Mouse (Mus musculus) midbrain, postnatal 0 days (tissue): Measurements from ENCODE around the gene Mgat4d. TPM values are rescaled to one million over a fixed set of nuclear protein-coding genes. Genes with fewer than 3 reads are reported as not detected.

Experiments used
- ATAC-seq: fragments of 200-750 bp; cut with Nextera tagmentation; 2 replicates; pipeline ENCODE4 v1.8.0; 2017; ENCODE audit warnings: moderate number of reproducible peaks, mild to moderate bottlenecking, moderate TSS enrichment, moderate library complexity; ENCODE audit not compliant: low FRiP score
- DNase-seq: peaks from one replicate; pipeline ENCODE4 v3.0.0-alpha.2; 2015; ENCODE audit warnings: low spot score
- H3K27ac ChIP-seq: fragments of 300-500 bp; sonication (generic); 2 replicates; pipeline ENCODE4 v1.5.1; 2014; ENCODE audit warnings: low read depth, mild to moderate bottlenecking, low read length, mixed read lengths
- H3K27me3 ChIP-seq: fragments of 300-500 bp; sonication (generic); 2 replicates; pipeline ENCODE4 v1.6.1; 2014; ENCODE audit warnings: low read length, control low read depth, mixed read lengths; ENCODE audit not compliant: insufficient read depth
- H3K36me3 ChIP-seq: fragments of 300-500 bp; sonication (generic); 2 replicates; pipeline ENCODE4 v1.6.1; 2014; ENCODE audit warnings: low read length, control low read depth, mixed read lengths; ENCODE audit not compliant: insufficient read depth
- H3K4me1 ChIP-seq: fragments of 300-500 bp; sonication (generic); 2 replicates; pipeline ENCODE4 v1.6.1; 2014; ENCODE audit warnings: mild to moderate bottlenecking, control low read depth, antibody characterized with exemption, low read length, mixed read lengths; ENCODE audit not compliant: insufficient read depth
- H3K4me2 ChIP-seq: fragments of 300-500 bp; sonication (generic); 2 replicates; pipeline ENCODE4 v1.6.1; 2014; ENCODE audit warnings: low read depth, mild to moderate bottlenecking, low read length, mixed read lengths; ENCODE audit not compliant: poor library complexity, severe bottlenecking
- H3K4me3 ChIP-seq: fragments of 300-500 bp; sonication (generic); 2 replicates; pipeline ENCODE4 v1.5.1; 2014; ENCODE audit warnings: low read depth, mild to moderate bottlenecking, low read length, moderate library complexity
- H3K9ac ChIP-seq: fragments of 300-500 bp; sonication (generic); replicated peaks from 2 replicates; pipeline ENCODE4 v1.6.1; 2014; ENCODE audit warnings: mild to moderate bottlenecking, low read length, moderate library complexity, mixed read lengths; ENCODE audit not compliant: poor library complexity, severe bottlenecking
- H3K9me3 ChIP-seq: fragments of 300-500 bp; sonication (generic); 2 replicates; pipeline ENCODE4 v1.6.1; 2016; ENCODE audit warnings: low read length, control low read depth
- CTCF ChIP-seq: IDR thresholded peaks from 2 replicates; pipeline ENCODE4 v1.5.1; 2016; ENCODE audit warnings: antibody characterized with exemption, mild to moderate bottlenecking
- WGBS: fragments of 180-500 bp; shearing (Covaris S2); extraction: QIAGEN DNeasy Blood & Tissue Kit; methylation state at CpG from one replicate; pipeline ENCODE4 v1.1.7; 2014; 5-methylcytosine and 5-hydroxymethylcytosine counted together
- polyA plus RNA-seq: library from polyadenylated mRNA; unstranded; fragments of >200 nt; fragmentation: Nextera tagmentation; extraction: Ambion mirVana; gene quantifications from 2 replicates; pipeline ENCODE4 v1.2.1, GENCODE M21; 2015
- total RNA-seq: library from RNA; depleted of rRNA; stranded (reverse); fragments of >200 nt; gene quantifications from 2 replicates; pipeline ENCODE4 v1.2.3, GENCODE M21; 2014

Gene Mgat4d
- total and polyA plus RNA-seq, 2 experiments from 2014 or later, result not detected

DNA sequence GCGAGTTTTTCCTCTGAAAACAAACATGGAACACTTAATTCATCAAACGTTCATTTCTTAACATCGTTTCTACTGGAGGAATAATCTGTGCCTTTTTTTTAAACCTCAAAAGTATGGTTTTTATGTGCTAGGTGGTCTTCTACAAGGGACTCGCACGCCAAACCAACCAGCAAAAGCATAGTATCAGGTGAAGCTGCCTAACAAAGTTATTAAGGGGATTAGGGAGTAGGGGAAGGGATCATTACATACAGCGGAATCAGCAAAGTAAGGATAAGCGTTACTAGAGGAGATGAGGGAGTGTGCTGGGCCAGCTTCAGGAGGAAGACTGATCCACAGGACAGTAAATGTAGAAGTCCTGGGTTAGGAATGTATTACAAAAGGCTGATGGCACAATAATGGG is 15.4 kb upstream of the Mgat4d start:
- ATAC-seq, result no peak

DNA sequence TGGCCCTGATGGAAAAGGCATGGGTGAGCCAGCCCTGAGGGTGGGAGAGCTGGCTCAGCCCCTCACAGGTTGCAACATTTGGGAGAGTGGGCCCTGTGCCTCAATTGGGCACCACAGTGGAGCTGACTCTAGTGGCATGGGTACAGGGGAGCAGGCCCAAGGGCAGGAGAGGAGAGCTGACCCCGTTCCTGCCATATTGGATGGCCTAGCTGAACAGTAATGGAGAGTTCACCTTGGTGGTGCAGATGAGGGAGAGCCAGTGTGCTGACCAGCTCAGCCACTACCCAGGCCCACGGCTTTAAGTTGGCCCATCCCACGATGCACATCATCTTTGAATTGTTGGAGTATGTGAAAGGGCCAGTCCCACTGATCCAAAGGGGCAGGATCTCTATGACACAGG is 6.2 kb upstream of the Mgat4d start:
- DNase-seq, result no peak
- 86% methylated on average over 3 of the region's 3 CpGs for WGBS
- no peak for TF ChIP-seq CTCF
- Histone ChIP-seq H3K4me1 (no peaks in the 10 kb centered on the region), H3K4me3 (no peak overlapping the region), H3K9ac (no peak overlapping the region), H3K27ac (no peak overlapping the region), H3K36me3 (no peaks in the 10 kb centered on the region), H3K9me3 (no peaks in the 10 kb centered on the region), H3K27me3 (no peaks in the 10 kb centered on the region), H3K4me2 (no peak overlapping the region)
- ATAC-seq, result no peak; the same call in 1 of the 2 replicates

More for the DNA sequence above, 15.4 kb upstream of the Mgat4d start:
- no peak for TF ChIP-seq CTCF
- Histone ChIP-seq H3K4me1 (peaks cover 2% of the 10 kb centered on the region; the same call in 1 of the 2 replicates), H3K27ac (no peak overlapping the region), H3K9me3 (no peaks in the 10 kb centered on the region), H3K9ac (no peak overlapping the region), H3K36me3 (0 out of 2 replicates have a peak, but pooled peaks cover 7% of the 10 kb centered on the region), H3K4me2 (peak overlapping the region; percentile 84), H3K4me3 (peak overlapping the region; percentile 82), H3K27me3 (no peaks in the 10 kb centered on the region)
- DNase-seq, result no peak
- 6% methylated on average over 7 of the region's 7 CpGs for WGBS

DNA sequence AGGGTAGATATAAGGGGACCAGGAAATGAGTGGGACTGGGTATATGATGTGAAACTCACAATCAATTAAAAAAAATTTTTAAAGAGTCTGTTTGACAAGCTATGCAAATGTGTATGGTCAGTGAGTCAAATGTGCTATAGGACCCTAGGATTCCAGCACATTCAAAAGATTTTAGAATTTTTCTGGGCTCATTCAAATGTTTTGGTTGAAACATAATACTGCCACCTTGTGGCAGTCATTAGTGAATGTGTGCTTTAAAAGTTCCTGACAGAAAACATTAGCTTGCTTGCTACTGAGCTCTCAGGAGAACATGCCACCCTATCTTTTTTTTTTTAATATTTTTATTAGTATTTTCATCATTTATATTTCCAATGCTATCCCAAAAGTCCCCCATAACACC is 5.6 kb upstream of the Mgat4d start:
- H3K27ac ChIP-seq, result no peak overlapping the region
- H3K4me3 ChIP-seq, result no peak overlapping the region
- H3K9ac ChIP-seq, result no peak overlapping the region
- no peaks in the 10 kb centered on the region for H3K9me3 ChIP-seq
- H3K36me3 ChIP-seq, result no peaks in the 10 kb centered on the region
- H3K4me1 ChIP-seq, result no peaks in the 10 kb centered on the region
- H3K4me2 ChIP-seq, result no peak overlapping the region
- no peak for ATAC-seq
- TF ChIP-seq CTCF, result peak; percentile 69
- no peaks in the 10 kb centered on the region for H3K27me3 ChIP-seq
- DNase-seq, result peak; percentile 67

DNA sequence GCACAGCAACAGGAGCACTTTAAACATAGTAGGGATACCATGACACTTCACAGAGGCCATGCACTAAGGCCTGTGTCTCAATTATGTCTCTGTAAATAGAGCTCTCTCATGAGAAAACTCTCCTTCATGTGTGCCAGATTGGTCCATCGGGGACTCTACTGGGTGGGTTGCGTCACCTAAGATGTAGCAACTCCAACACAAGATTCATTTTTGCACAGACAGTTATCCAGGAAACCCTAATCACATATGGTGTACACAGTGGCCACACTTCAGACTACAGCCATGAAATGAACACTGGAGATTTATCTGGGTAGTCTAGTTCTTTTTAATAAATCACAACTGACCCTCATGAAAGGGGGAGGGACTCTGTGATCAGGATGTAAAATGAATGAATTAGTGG is 3.0 kb downstream of the Mgat4d start:
- H3K27me3 ChIP-seq, result no peaks in the 10 kb centered on the region

DNA sequence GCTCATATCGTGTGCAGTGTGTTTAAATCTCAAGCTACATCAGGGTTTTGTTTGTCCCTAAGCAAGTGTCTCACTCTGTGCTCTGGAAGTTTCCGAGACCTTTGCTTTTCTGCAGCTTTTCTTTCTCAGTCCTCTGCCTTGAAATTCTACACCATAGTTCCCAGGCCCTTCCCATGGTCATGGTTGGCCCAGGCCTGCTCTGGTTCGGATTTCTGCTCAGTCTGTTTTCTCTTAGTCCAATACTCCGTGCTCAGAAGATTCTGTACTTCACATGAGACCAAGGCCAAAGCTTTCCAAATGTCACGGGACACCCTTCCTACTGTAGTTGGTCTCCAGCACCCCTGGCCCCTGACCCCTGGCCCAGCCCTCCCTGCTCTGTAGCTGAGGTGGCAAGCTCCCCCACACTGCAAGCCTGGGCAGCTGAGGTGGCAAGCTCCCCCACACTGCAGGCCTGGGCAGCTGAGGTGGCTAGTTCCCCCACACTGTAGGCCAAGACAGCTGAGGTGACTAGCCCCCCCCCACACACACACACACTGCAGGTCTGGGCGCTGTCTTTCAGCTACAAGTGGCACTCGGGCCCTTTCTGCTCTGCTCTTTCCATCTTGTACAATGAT is 15.0 kb downstream of the Mgat4d start:
- H3K9me3 ChIP-seq, result no peaks in the 10 kb centered on the region
- DNase-seq, result no peak
- H3K27ac ChIP-seq, result no peak overlapping the region
- H3K4me1 ChIP-seq, result no peaks in the 10 kb centered on the region
- TF ChIP-seq CTCF, result no peak
- no peak for ATAC-seq
- 81% methylated on average over 7 of the region's 7 CpGs for WGBS
- no peak overlapping the region for H3K9ac ChIP-seq
- no peaks in the 10 kb centered on the region for H3K27me3 ChIP-seq
- H3K4me2 ChIP-seq, result no peak overlapping the region
- H3K36me3 ChIP-seq, result no peaks in the 10 kb centered on the region
- no peak overlapping the region for H3K4me3 ChIP-seq

More for the DNA sequence above, 3.0 kb downstream of the Mgat4d start:
- Histone ChIP-seq H3K27ac (no peak overlapping the region), H3K36me3 (no peaks in the 10 kb centered on the region), H3K4me2 (no peak overlapping the region), H3K4me3 (no peak overlapping the region), H3K4me1 (no peaks in the 10 kb centered on the region), H3K9me3 (no peaks in the 10 kb centered on the region), H3K9ac (no peak overlapping the region)
- no peak for TF ChIP-seq CTCF
- 86% methylated on average over 2 of the region's 2 CpGs for WGBS
- DNase-seq (no peak), ATAC-seq (no peak)

DNA sequence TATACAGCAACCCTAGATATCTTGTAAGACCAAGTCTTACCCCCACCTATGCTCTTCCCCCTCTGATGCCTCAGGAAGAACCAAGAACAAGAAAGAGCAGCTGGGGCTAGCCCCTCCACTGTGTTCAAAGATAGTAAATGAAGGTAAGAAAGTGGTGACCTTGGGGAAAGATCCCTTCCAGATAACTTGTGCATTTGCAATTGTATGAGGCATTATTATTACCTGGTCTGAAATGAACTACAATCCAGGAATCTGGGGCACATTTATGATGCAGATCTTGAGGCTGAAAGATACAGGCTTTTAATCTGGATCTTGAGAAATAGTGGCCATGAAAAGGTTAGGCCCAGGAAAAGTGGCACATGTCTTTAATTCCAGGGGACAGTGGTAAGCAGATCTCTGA is 29.0 kb downstream of the Mgat4d start:
- no peak overlapping the region for H3K4me3 ChIP-seq
- no peaks in the 10 kb centered on the region for H3K36me3 ChIP-seq
- no peak overlapping the region for H3K9ac ChIP-seq
- ATAC-seq (no peak), DNase-seq (no peak)
- H3K27ac ChIP-seq, result no peak overlapping the region
- H3K9me3 ChIP-seq, result no peaks in the 10 kb centered on the region
- H3K4me2 ChIP-seq, result no peak overlapping the region
- H3K4me1 ChIP-seq, result no peaks in the 10 kb centered on the region
- no peak for TF ChIP-seq CTCF
- no peaks in the 10 kb centered on the region for H3K27me3 ChIP-seq
